ENCODE assay signal across 8 mouse cellular contexts in genomic region chr2:32167819-32168218, GRCm38 (mm10). TPM values are rescaled to one million over a fixed set of nuclear protein-coding genes. Genes with fewer than 3 reads are reported as not detected.
DNase-seq lines count a peak whose midpoint lies in the region; ATAC-seq and TF ChIP-seq lines count a peak whose summit lies in the region.

No protein-coding gene starts in this region.

- intact Hi-C loops in left cerebral cortex, postnatal 14 days (cut with DNase I) = no loop called here

- 0 out of 2 replicates have a peak overlapping the region, but pooled peaks have one; percentile 6 for H3K4me3 ChIP-seq in hindbrain, embryonic 15.5 days
- peak overlapping the region; percentile 91 for H3K4me3 ChIP-seq in megakaryocyte, embryonic 14.5 days (replicated peaks)

- no peaks in the 10 kb centered on the region for H3K36me3 ChIP-seq in hindbrain, embryonic 15.5 days
- H3K36me3 ChIP-seq in megakaryocyte, embryonic 14.5 days (replicated peaks; ENCODE audit: low read length) = peaks cover 32% of the 10 kb centered on the region

- WGBS in hindbrain, embryonic 15.5 days = 2% methylated on average over 7 of the region's 7 CpGs

- peak; percentile 73 to 83 for DNase-seq in adrenal gland, adult (ENCODE audit: inconsistent age in 2 of 2, low spot score in 1 of 2)
- DNase-seq in adrenal gland, adult 18-20 months (ENCODE audit: low spot score in 2 of 2) = no peak
- peak; percentile 92 for DNase-seq in brain, embryonic 14.5 days (ENCODE audit: low read depth)
- DNase-seq in frontal cortex, postnatal 36 days (ENCODE audit: low spot score in 2 of 2) = peak; percentile 63 to 70
- DNase-seq in left cerebral cortex, postnatal 14 days (ENCODE audit: low spot score in 2 of 2) = peak; percentile 72 to 87
- DNase-seq in right cerebral cortex, postnatal 36 days (ENCODE audit: low spot score in 2 of 2) = peak; percentile 57 to 66

- H3K4me1 ChIP-seq in hindbrain, embryonic 15.5 days (replicated peaks) = peaks cover 72% of the 10 kb centered on the region
- H3K4me1 ChIP-seq in megakaryocyte, embryonic 14.5 days = peaks cover 95% of the 10 kb centered on the region

- H3K9me3 ChIP-seq in hindbrain, embryonic 15.5 days = no peaks in the 10 kb centered on the region
- no peaks in the 10 kb centered on the region for H3K9me3 ChIP-seq in megakaryocyte, embryonic 14.5 days

- no peaks in the 10 kb centered on the region for H3K27me3 ChIP-seq in hindbrain, embryonic 15.5 days
- no peaks in the 10 kb centered on the region for H3K27me3 ChIP-seq in megakaryocyte, embryonic 14.5 days (replicated peaks)

- peak overlapping the region; percentile 41 for H3K4me2 ChIP-seq in hindbrain, embryonic 15.5 days

- H3K27ac ChIP-seq in hindbrain, embryonic 15.5 days (replicated peaks) = peak overlapping the region; percentile 83

- TF ChIP-seq CTCF in brain, embryonic 14.5 days (IDR thresholded peaks at IDR 0.05; ENCODE audit: borderline replicate concordance, extremely low read depth, insufficient read depth, insufficient read length) = no peak

- no peak for TF ChIP-seq POLR2A in brain, embryonic 14.5 days (IDR thresholded peaks at IDR 0.05; ENCODE audit: borderline replicate concordance, extremely low read depth, insufficient read depth, insufficient read length, poor library complexity, severe bottlenecking)

- ATAC-seq in hindbrain, embryonic 15.5 days (ENCODE audit: low FRiP score, low read depth) = peak; percentile 43

- H3K9ac ChIP-seq in hindbrain, embryonic 15.5 days = peak overlapping the region; percentile 21; the same call in 1 of the 2 replicates

RNA-seq across cellular contexts. Expression of gene Prrc2b, which starts 16.9 kb away (rescaled TPM):
- 100 to 1,000 TPM in 1 of 2 experiments, 10 to 100 TPM in 1; 94.4 to 102 TPM for total RNA-seq in adrenal gland, adult 18-20 months (2021)
- 94.4 and 171 TPM in 2 replicates for polyA plus RNA-seq in brain, embryonic 14.5 days (2012; rRNA removed)
- 79.7 and 81.1 TPM in 2 replicates for polyA plus RNA-seq in hindbrain, embryonic 15.5 days (2015; fragmentation: Nextera tagmentation; extraction: Ambion mirVana)
- total RNA-seq in left cerebral cortex, postnatal 14 days (2021) = 100 to 1,000 TPM; 244 to 245 TPM
- polyA plus RNA-seq in megakaryocyte, embryonic 14.5 days (2012; ENCODE audit: insufficient read depth, low replicate concordance) = 20.7 and 115 TPM in 2 replicates

Comparison
In these comparisons a context has a peak if more than half of its experiments do, and no peak if none do; other contexts are left out.
1. DNase-seq: peak in adrenal gland, adult (2 of 2), brain, embryonic 14.5 days (single experiment), frontal cortex, postnatal 36 days (2 of 2), left cerebral cortex, postnatal 14 days (2 of 2) and right cerebral cortex, postnatal 36 days (2 of 2); none in adrenal gland, adult 18-20 months (0 of 2).